Mouse (Mus musculus): Measurements from ENCODE around the gene Spdye4a. TPM values are rescaled to one million over a fixed set of nuclear protein-coding genes. Genes with fewer than 3 reads are reported as not detected.
A peak's percentile ranks its signal among the peaks of the same experiment; 100 is the strongest.

The Spdye4a gene
- polyA plus RNA-seq, 1 experiment from 2014 or later, result not detected

GRCm38 (mm10) chr5:143252039-143252438 is 25.3 kb upstream of the Spdye4a start:
- H3K27ac ChIP-seq (ENCODE audit: low read length), result no peak overlapping the region
- WGBS, result 58% methylated on average over 6 of the region's 6 CpGs
- H3K4me2 ChIP-seq (ENCODE audit: low read depth, low read length), result no peak overlapping the region
- no peak overlapping the region for H3K9ac ChIP-seq (ENCODE audit: low read length)
- no peak overlapping the region for H3K4me3 ChIP-seq (ENCODE audit: low read length)
- H3K4me1 ChIP-seq (replicated peaks; ENCODE audit: control insufficient read depth, insufficient read depth, low read length), result peaks cover 17% of the 10 kb centered on the region
- H3K9me3 ChIP-seq (ENCODE audit: control insufficient read depth, low read length), result no peaks in the 10 kb centered on the region
- ATAC-seq (ENCODE audit: low read depth), result no peak
- H3K27me3 ChIP-seq (ENCODE audit: control insufficient read depth, insufficient read depth, low read depth, low read length), result peaks cover 61% of the 10 kb centered on the region
- peaks cover 12% of the 10 kb centered on the region for H3K36me3 ChIP-seq (ENCODE audit: control insufficient read depth, insufficient read depth, low read length)

GRCm38 (mm10) chr5:143244926-143245325 is 18.2 kb upstream of the Spdye4a start:
- no peaks in the 10 kb centered on the region for H3K4me1 ChIP-seq (replicated peaks; ENCODE audit: control insufficient read depth, insufficient read depth, low read length)

GRCm38 (mm10) chr5:143236036-143236435 is 9.3 kb upstream of the Spdye4a start:
- H3K9ac ChIP-seq (ENCODE audit: low read length), result peak overlapping the region; percentile 97
- no peaks in the 10 kb centered on the region for H3K9me3 ChIP-seq (ENCODE audit: control insufficient read depth, low read length)
- H3K36me3 ChIP-seq (ENCODE audit: control insufficient read depth, insufficient read depth, low read length), result peaks cover 13% of the 10 kb centered on the region
- no peak overlapping the region for H3K27ac ChIP-seq (ENCODE audit: low read length)
- peak overlapping the region; percentile 66 for H3K4me2 ChIP-seq (ENCODE audit: low read depth, low read length)
- peak overlapping the region; percentile 92 for H3K4me3 ChIP-seq (ENCODE audit: low read length)
- no peaks in the 10 kb centered on the region for H3K27me3 ChIP-seq (ENCODE audit: control insufficient read depth, insufficient read depth, low read depth, low read length)
- WGBS, result 27% methylated on average over 9 of the region's 9 CpGs
- ATAC-seq (ENCODE audit: low read depth), result no peak
- H3K4me1 ChIP-seq (replicated peaks; ENCODE audit: control insufficient read depth, insufficient read depth, low read length), result peaks cover 10% of the 10 kb centered on the region

More at GRCm38 (mm10) chr5:143244926-143245325, 18.2 kb upstream of the Spdye4a start:
- Histone ChIP-seq H3K4me3 (ENCODE audit: low read length) (no peak overlapping the region), H3K4me2 (ENCODE audit: low read depth, low read length) (no peak overlapping the region), H3K36me3 (ENCODE audit: control insufficient read depth, insufficient read depth, low read length) (peaks cover 74% of the 10 kb centered on the region), H3K9me3 (ENCODE audit: control insufficient read depth, low read length) (no peaks in the 10 kb centered on the region), H3K9ac (ENCODE audit: low read length) (no peak overlapping the region), H3K27me3 (ENCODE audit: control insufficient read depth, insufficient read depth, low read depth, low read length) (no peaks in the 10 kb centered on the region), H3K27ac (ENCODE audit: low read length) (no peak overlapping the region)
- WGBS, result 97% methylated on average over 26 of the region's 26 CpGs
- no peak for ATAC-seq (ENCODE audit: low read depth)

GRCm38 (mm10) chr5:143235028-143235693 is 8.5 kb upstream of the Spdye4a start, which contains the start of gene Zfp12:
TSS of gene Zfp12 (plus strand) at chr5:143235163.
- peak within 1 kb of the TSS; percentile 98 for H3K27ac ChIP-seq (ENCODE audit: low read length)
- peak within 1 kb of the TSS; percentile 66 for H3K4me2 ChIP-seq (ENCODE audit: low read depth, low read length)
- peak; percentile 99 for ATAC-seq (ENCODE audit: low read depth)
- peaks cover 5% of the 10 kb centered on the region for H3K36me3 ChIP-seq (ENCODE audit: control insufficient read depth, insufficient read depth, low read length)
- H3K9ac ChIP-seq (ENCODE audit: low read length), result peak within 1 kb of the TSS; percentile 97
- peaks cover 10% of the 10 kb centered on the region for H3K4me1 ChIP-seq (replicated peaks; ENCODE audit: control insufficient read depth, insufficient read depth, low read length)
- under 1% methylated on average over 58 of the region's 58 CpGs for WGBS
- no peaks in the 10 kb centered on the region for H3K9me3 ChIP-seq (ENCODE audit: control insufficient read depth, low read length)
- no peaks in the 10 kb centered on the region for H3K27me3 ChIP-seq (ENCODE audit: control insufficient read depth, insufficient read depth, low read depth, low read length)
- H3K4me3 ChIP-seq (ENCODE audit: low read length), result peak within 1 kb of the TSS; percentile 92

- Histone ChIP-seq H3K4me3 (ENCODE audit: low read length) (no peak overlapping the region), H3K9me3 (ENCODE audit: control insufficient read depth, low read length) (no peaks in the 10 kb centered on the region), H3K4me1 (replicated peaks; ENCODE audit: control insufficient read depth, insufficient read depth, low read length) (no peaks in the 10 kb centered on the region), H3K27me3 (ENCODE audit: control insufficient read depth, insufficient read depth, low read depth, low read length) (no peaks in the 10 kb centered on the region; the same call in 1 of the 2 replicates), H3K9ac (ENCODE audit: low read length) (no peak overlapping the region), H3K36me3 (ENCODE audit: control insufficient read depth, insufficient read depth, low read length) (no peaks in the 10 kb centered on the region), H3K4me2 (ENCODE audit: low read depth, low read length) (no peak overlapping the region), H3K27ac (ENCODE audit: low read length) (no peak overlapping the region)
- no peak for ATAC-seq (ENCODE audit: low read depth)
- 69% methylated on average over 1 of the region's 1 CpGs for WGBS
Observed at GRCm38 (mm10) chr5:143222287-143222686, 4.4 kb downstream of the Spdye4a start.

GRCm38 (mm10) chr5:143220996-143221395 is 5.7 kb downstream of the Spdye4a start:
- Histone ChIP-seq H3K9ac (ENCODE audit: low read length) (no peak overlapping the region), H3K27ac (ENCODE audit: low read length) (no peak overlapping the region), H3K4me3 (ENCODE audit: low read length) (no peak overlapping the region), H3K4me2 (ENCODE audit: low read depth, low read length) (no peak overlapping the region), H3K9me3 (ENCODE audit: control insufficient read depth, low read length) (no peaks in the 10 kb centered on the region), H3K27me3 (ENCODE audit: control insufficient read depth, insufficient read depth, low read depth, low read length) (no peaks in the 10 kb centered on the region; the same call in 1 of the 2 replicates), H3K36me3 (ENCODE audit: control insufficient read depth, insufficient read depth, low read length) (no peaks in the 10 kb centered on the region), H3K4me1 (replicated peaks; ENCODE audit: control insufficient read depth, insufficient read depth, low read length) (no peaks in the 10 kb centered on the region)
- no peak for ATAC-seq (ENCODE audit: low read depth)
- 77% methylated on average over 5 of the region's 5 CpGs for whole genome bisulfite sequencing

GRCm38 (mm10) chr5:143213832-143214231 is 12.9 kb downstream of the Spdye4a start:
- Histone ChIP-seq H3K27ac (ENCODE audit: low read length) (no peak overlapping the region), H3K4me3 (ENCODE audit: low read length) (no peak overlapping the region), H3K9me3 (ENCODE audit: control insufficient read depth, low read length) (peaks cover 2% of the 10 kb centered on the region), H3K4me1 (replicated peaks; ENCODE audit: control insufficient read depth, insufficient read depth, low read length) (no peaks in the 10 kb centered on the region), H3K4me2 (ENCODE audit: low read depth, low read length) (no peak overlapping the region), H3K27me3 (ENCODE audit: control insufficient read depth, insufficient read depth, low read depth, low read length) (no peaks in the 10 kb centered on the region; the same call in 1 of the 2 replicates), H3K36me3 (ENCODE audit: control insufficient read depth, insufficient read depth, low read length) (no peaks in the 10 kb centered on the region), H3K9ac (ENCODE audit: low read length) (no peak overlapping the region)
- WGBS, result 75% methylated on average over 2 of the region's 2 CpGs
- no peak for ATAC-seq (ENCODE audit: low read depth)

GRCm38 (mm10) chr5:143205015-143205414 is 21.7 kb downstream of the Spdye4a start:
- no peaks in the 10 kb centered on the region for H3K27me3 ChIP-seq (ENCODE audit: control insufficient read depth, insufficient read depth, low read depth, low read length)
- peaks cover 6% of the 10 kb centered on the region for H3K9me3 ChIP-seq (ENCODE audit: control insufficient read depth, low read length)
- H3K4me2 ChIP-seq (ENCODE audit: low read depth, low read length), result no peak overlapping the region
- H3K4me1 ChIP-seq (replicated peaks; ENCODE audit: control insufficient read depth, insufficient read depth, low read length), result no peaks in the 10 kb centered on the region
- 72% methylated on average over 3 of the region's 3 CpGs for WGBS
- no peak overlapping the region for H3K27ac ChIP-seq (ENCODE audit: low read length)
- ATAC-seq (ENCODE audit: low read depth), result no peak
- no peak overlapping the region for H3K9ac ChIP-seq (ENCODE audit: low read length)
- no peak overlapping the region for H3K4me3 ChIP-seq (ENCODE audit: low read length)
- H3K36me3 ChIP-seq (ENCODE audit: control insufficient read depth, insufficient read depth, low read length), result no peaks in the 10 kb centered on the region

- H3K9me3 ChIP-seq (ENCODE audit: control insufficient read depth, low read length), result no peaks in the 10 kb centered on the region
- ATAC-seq (ENCODE audit: low read depth), result no peak
- WGBS, result 81% methylated on average over 4 of the region's 4 CpGs
- H3K27me3 ChIP-seq (ENCODE audit: control insufficient read depth, insufficient read depth, low read depth, low read length), result no peaks in the 10 kb centered on the region
- H3K9ac ChIP-seq (ENCODE audit: low read length), result no peak overlapping the region
- no peaks in the 10 kb centered on the region for H3K36me3 ChIP-seq (ENCODE audit: control insufficient read depth, insufficient read depth, low read length)
- H3K4me3 ChIP-seq (ENCODE audit: low read length), result no peak overlapping the region
- H3K4me2 ChIP-seq (ENCODE audit: low read depth, low read length), result no peak overlapping the region
- no peak overlapping the region for H3K27ac ChIP-seq (ENCODE audit: low read length)
- H3K4me1 ChIP-seq (replicated peaks; ENCODE audit: control insufficient read depth, insufficient read depth, low read length), result no peaks in the 10 kb centered on the region
Observed at GRCm38 (mm10) chr5:143196506-143196905, 30.2 kb downstream of the Spdye4a start.

Data from lung, embryonic 16.5 days (tissue).